Mouse (Mus musculus) liver, adult 2 months (tissue): ENCODE measurements at regions not wholly inside any gene's neighbourhood (a gene's known extent, or its start where the extent isn't known, plus 50 kb on each side); places are given as distances from the start of the nearest gene placed in this dataset.

ENCODE experiments used
- CTCF ChIP-seq: fragments of 200-500 bp; IDR thresholded peaks from 2 replicates; pipeline ENCODE4 v1.5.1; 2011; ENCODE audit warnings: low read depth, low read length, control low read depth
- POLR2A ChIP-seq: fragments of 200-500 bp; IDR thresholded peaks from 2 replicates; pipeline ENCODE4 v1.6.1; 2011; ENCODE audit warnings: low read length, control low read depth; ENCODE audit not compliant: insufficient read depth; ENCODE audit errors: extremely low read depth

GRCm38 (mm10) chr5:41409070-41409668 lies 298.8 kb downstream of the Rab28 start:
- TF ChIP-seq CTCF (no peak), POLR2A (no peak)
